Mouse (Mus musculus) lung, embryonic 14.5 days (tissue): Measurements from ENCODE around the gene Tmem190. TPM values are rescaled to one million over a fixed set of nuclear protein-coding genes. Genes with fewer than 3 reads are reported as not detected.

Experiments used
- ATAC-seq: fragments of 200-750 bp; cut with Nextera tagmentation; 2 replicates; pipeline ENCODE4 v1.8.0; 2017; ENCODE audit warnings: mild to moderate bottlenecking, moderate TSS enrichment, moderate library complexity; ENCODE audit not compliant: insufficient read depth
- DNase-seq: peaks from one replicate; pipeline ENCODE4 v3.0.0-alpha.2; 2015
- H3K27ac ChIP-seq: fragments of 300-500 bp; sonication (generic); 2 replicates; pipeline ENCODE4 v1.5.1; 2014; ENCODE audit warnings: low read depth, mild to moderate bottlenecking, moderate library complexity
- H3K27me3 ChIP-seq: fragments of 300-500 bp; sonication (generic); 2 replicates; pipeline ENCODE4 v1.6.1; 2014; ENCODE audit warnings: low read length, control low read depth; ENCODE audit not compliant: insufficient read depth
- H3K36me3 ChIP-seq: fragments of 300-500 bp; sonication (generic); 2 replicates; pipeline ENCODE4 v1.6.1; 2014; ENCODE audit warnings: control low read depth; ENCODE audit not compliant: insufficient read depth
- H3K4me1 ChIP-seq: fragments of 300-500 bp; sonication (generic); 2 replicates; pipeline ENCODE4 v1.6.1; 2014; ENCODE audit warnings: antibody characterized with exemption, control low read depth; ENCODE audit not compliant: insufficient read depth
- H3K4me2 ChIP-seq: fragments of 300-500 bp; sonication (generic); 2 replicates; pipeline ENCODE4 v1.6.1; 2014; ENCODE audit warnings: mild to moderate bottlenecking
- H3K4me3 ChIP-seq: fragments of 300-500 bp; sonication (generic); 2 replicates; pipeline ENCODE4 v1.5.1; 2014; ENCODE audit warnings: low read depth, low read length
- H3K9ac ChIP-seq: fragments of 300-500 bp; sonication (generic); 2 replicates; pipeline ENCODE4 v1.6.1; 2014
- H3K9me3 ChIP-seq: fragments of 300-500 bp; sonication (generic); 2 replicates; pipeline ENCODE4 v1.6.1; 2016; ENCODE audit warnings: low read depth, low read length, control low read depth
- CTCF ChIP-seq: IDR thresholded peaks from 2 replicates; pipeline ENCODE4 v1.5.1; 2016; ENCODE audit warnings: antibody characterized with exemption, low read depth
- WGBS: fragments of 180-500 bp; shearing (Covaris S2); extraction: QIAGEN DNeasy Blood & Tissue Kit; methylation state at CpG from one replicate; pipeline ENCODE4 v1.1.7; 2014; 5-methylcytosine and 5-hydroxymethylcytosine counted together
- polyA plus RNA-seq: library from polyadenylated mRNA; unstranded; fragments of >200 nt; fragmentation: Nextera tagmentation; extraction: Ambion mirVana; gene quantifications from 2 replicates; pipeline ENCODE4 v1.2.1, GENCODE M21; 2014

Gene Tmem190
- polyA plus RNA-seq, 1 experiment from 2014 or later, result not detected

- H3K27ac ChIP-seq, result no peak within 1 kb of the TSS
- no peak within 1 kb of the TSS for H3K4me3 ChIP-seq
- no peak within 1 kb of the TSS for H3K9ac ChIP-seq
- 74% methylated on average over 3 of the region's 5 CpGs for WGBS
- no peaks in the 10 kb centered on the region for H3K9me3 ChIP-seq
- no peaks in the 10 kb centered on the region for H3K4me1 ChIP-seq
- H3K4me2 ChIP-seq, result no peak within 1 kb of the TSS
- peaks cover 5% of the 10 kb centered on the region for H3K27me3 ChIP-seq
- H3K36me3 ChIP-seq, result no peaks in the 10 kb centered on the region
- TF ChIP-seq CTCF, result no peak
- DNase-seq, result no peak
- ATAC-seq, result no peak
Observed at GRCm38 (mm10) chr7:4771202-4771601, 11.5 kb upstream of the Tmem190 start, which contains the start of gene Fam71e2. TSS of gene Fam71e2 (minus strand) at chr7:4771302.

DNA sequence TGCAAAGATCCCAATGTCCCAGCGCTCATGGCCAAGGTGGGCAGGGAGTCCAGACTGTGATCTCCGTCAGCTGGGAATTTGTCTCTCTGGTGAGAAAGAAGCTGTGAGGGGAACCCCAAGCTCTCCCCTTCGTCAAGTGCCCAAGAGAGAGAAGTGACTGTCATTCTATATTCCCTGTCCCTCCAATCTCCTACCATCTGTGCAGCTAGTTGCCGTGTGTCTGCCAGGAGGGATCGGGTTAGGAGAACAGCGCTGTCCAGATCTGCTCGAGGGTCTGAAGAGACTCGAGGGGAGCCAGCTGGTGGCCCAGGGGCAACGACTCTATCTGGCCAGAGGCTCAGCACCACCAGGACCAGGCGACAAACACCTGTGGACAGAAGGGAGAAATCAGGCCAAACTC, 6.6 kb upstream of the Tmem190 start:
- DNase-seq (no peak), ATAC-seq (no peak)
- TF ChIP-seq CTCF, result no peak
- WGBS, result 39% methylated on average over 10 of the region's 10 CpGs
- Histone ChIP-seq H3K4me2 (no peak overlapping the region), H3K27me3 (peaks cover 34% of the 10 kb centered on the region), H3K27ac (no peak overlapping the region), H3K4me3 (no peak overlapping the region), H3K4me1 (no peaks in the 10 kb centered on the region), H3K36me3 (no peaks in the 10 kb centered on the region), H3K9me3 (no peaks in the 10 kb centered on the region), H3K9ac (no peak overlapping the region)

DNA sequence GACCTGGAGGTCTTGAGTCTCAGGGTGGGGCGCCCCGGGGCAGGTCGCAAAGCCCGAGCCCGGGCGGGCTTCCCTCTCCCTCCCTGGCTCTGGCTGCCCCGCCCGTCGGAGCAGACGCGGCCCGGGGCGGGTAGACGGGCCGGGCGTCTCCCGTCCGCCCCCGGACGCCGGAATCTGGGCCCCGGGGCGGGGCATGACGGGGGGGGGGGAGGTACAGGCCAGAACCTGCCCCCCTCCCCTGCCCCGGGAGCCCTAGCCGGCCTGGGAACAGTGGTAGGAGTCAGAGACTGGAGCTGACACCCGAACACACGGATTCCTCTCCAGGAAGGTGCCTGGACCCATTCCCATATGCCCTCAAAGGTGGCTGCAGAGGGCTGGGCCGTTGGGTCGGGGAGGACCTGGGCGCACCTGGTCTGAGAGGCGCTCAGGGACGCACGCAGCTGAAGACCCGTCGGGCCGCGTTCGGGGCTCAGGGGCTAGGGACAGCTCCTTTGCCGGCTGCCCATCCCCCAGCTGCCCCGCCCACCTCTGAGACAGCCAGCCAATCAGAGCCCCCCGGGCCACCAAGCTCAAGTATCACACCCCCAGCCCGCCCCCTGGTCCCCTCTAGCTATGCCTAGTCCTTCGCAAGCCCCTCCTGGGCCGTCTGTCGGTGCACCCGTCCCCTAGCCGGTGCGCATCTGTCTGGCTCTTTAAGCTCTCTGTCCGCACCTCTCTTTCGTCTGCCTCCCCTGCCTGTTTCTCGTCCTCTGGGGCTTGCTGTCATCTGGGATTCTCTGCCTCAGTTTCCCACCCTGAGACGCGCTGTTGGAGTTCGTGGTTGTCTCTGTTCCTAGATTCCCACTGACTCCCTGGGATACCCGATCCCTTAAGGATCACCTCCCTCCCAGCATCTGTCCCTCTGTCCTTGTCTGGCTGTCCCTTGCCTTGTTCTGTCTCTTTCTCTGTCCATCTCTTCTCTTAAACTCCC, 5.6 kb upstream of the Tmem190 start:
- H3K36me3 ChIP-seq, result no peaks in the 10 kb centered on the region
- H3K27me3 ChIP-seq, result peaks cover 34% of the 10 kb centered on the region
- 2% methylated on average over 47 of the region's 56 CpGs for WGBS
- peak overlapping the region; percentile 23 for H3K9ac ChIP-seq
- no peak overlapping the region for H3K27ac ChIP-seq
- no peak for TF ChIP-seq CTCF
- no peaks in the 10 kb centered on the region for H3K9me3 ChIP-seq
- peak; percentile 68 for DNase-seq
- peak overlapping the region; percentile 57 for H3K4me2 ChIP-seq
- peak; percentile 76 for ATAC-seq
- peak overlapping the region; percentile 33 for H3K4me3 ChIP-seq
- peaks cover 3% of the 10 kb centered on the region; the same call in 1 of the 2 replicates for H3K4me1 ChIP-seq

GRCm38 (mm10) chr7:4777851-4778637, 4.7 kb upstream of the Tmem190 start:
- Histone ChIP-seq H3K4me2 (no peak overlapping the region), H3K4me1 (peaks cover 3% of the 10 kb centered on the region; the same call in 1 of the 2 replicates), H3K9ac (no peak overlapping the region), H3K27me3 (peaks cover 34% of the 10 kb centered on the region), H3K9me3 (no peaks in the 10 kb centered on the region), H3K27ac (no peak overlapping the region), H3K36me3 (no peaks in the 10 kb centered on the region), H3K4me3 (no peak overlapping the region)
- ATAC-seq (no peak), DNase-seq (no peak)
- TF ChIP-seq CTCF, result no peak
- 8% methylated on average over 20 of the region's 20 CpGs for WGBS

DNA sequence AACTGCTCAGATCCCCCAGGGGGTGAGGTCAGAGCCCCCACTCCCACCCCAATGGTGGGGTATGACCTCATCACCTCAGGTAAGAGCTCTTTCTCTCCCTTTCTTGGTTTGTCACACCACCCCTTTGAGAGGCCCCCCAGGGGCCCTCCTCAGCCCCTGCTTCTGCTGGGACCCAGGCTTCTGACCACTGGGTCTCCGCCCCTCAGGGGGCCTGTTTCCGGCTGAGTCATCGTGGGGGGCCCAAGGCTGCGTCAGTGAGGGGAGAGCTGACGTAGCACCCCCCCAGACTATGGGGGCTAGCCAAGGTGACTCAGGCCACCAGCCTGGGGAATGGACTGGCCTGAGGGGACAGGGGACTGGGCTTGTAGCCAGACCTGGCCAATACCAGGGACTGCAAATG, 2.8 kb upstream of the Tmem190 start:
- Histone ChIP-seq H3K9ac (no peak overlapping the region), H3K4me1 (peaks cover 3% of the 10 kb centered on the region; the same call in 1 of the 2 replicates), H3K27me3 (peaks cover 34% of the 10 kb centered on the region), H3K36me3 (no peaks in the 10 kb centered on the region), H3K4me2 (no peak overlapping the region), H3K4me3 (no peak overlapping the region), H3K27ac (no peak overlapping the region), H3K9me3 (no peaks in the 10 kb centered on the region)
- ATAC-seq (no peak), DNase-seq (no peak)
- TF ChIP-seq CTCF, result no peak
- WGBS, result 31% methylated on average over 5 of the region's 5 CpGs

DNA sequence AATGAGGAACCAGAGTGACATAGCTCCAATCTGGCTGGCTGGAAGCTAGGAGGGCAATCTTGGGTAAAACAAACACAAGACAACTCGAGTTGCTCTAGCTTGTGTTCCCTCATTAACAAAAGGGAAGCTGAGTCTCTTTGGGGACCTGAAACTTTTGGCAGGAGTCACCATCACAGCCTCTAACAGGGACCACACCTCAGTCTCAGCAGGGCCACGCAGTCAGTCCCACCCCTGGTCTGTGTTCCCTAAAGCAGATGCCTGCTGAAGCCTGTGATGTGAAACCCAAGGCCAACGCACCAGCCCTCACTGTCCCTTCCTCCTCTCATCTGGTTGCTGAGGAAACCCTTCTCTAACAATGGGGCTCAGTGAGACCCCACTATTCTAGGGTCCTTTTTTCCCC, 607 bp upstream of the Tmem190 start:
- H3K4me1 ChIP-seq, result peaks cover 3% of the 10 kb centered on the region; the same call in 1 of the 2 replicates
- peaks cover 20% of the 10 kb centered on the region for H3K27me3 ChIP-seq
- no peaks in the 10 kb centered on the region for H3K9me3 ChIP-seq
- no peak for TF ChIP-seq CTCF
- H3K9ac ChIP-seq, result no peak overlapping the region
- 38% methylated on average over 3 of the region's 3 CpGs for WGBS
- H3K36me3 ChIP-seq, result no peaks in the 10 kb centered on the region
- no peak for DNase-seq
- H3K4me2 ChIP-seq, result no peak overlapping the region
- ATAC-seq, result no peak
- no peak overlapping the region for H3K27ac ChIP-seq
- H3K4me3 ChIP-seq, result no peak overlapping the region
